Mouse (Mus musculus): ENCODE measurements around the gene Ccnjl.

DNA sequence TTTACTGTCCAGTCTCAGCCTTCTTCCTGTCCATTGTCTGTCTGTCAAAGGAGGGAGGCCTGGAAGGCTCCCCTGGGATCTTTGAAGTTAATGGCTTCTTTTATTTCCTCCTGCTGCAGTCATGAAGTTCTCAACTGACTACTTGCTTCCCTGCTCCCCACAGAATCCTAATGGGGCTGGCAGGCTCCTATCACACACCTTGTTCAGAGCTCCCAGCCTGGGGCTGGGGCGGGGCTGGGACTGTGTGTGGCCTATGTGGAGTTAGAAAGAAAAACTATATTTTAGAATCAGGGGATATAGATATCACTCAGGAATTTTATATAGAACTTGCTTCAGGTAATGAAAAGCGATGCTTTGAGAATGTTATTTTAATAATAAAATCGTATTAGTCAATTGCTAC lies 8.1 kb upstream of the Ccnjl start:
- TF ChIP-seq POLR2A (IDR thresholded peaks at IDR 0.05; ENCODE audit: extremely low read depth, insufficient read depth, low read length) (no peak), CTCF (IDR thresholded peaks at IDR 0.05; ENCODE audit: low read depth, low read length) (no peak)
